Mouse (Mus musculus) limb, embryonic 11.5 days (tissue): ENCODE measurements around the gene Mpdz. TPM values are rescaled to one million over a fixed set of nuclear protein-coding genes. Genes with fewer than 3 reads are reported as not detected.

ENCODE experiments used
- ATAC-seq: fragments of 200-750 bp; cut with Nextera tagmentation; 2 replicates; pipeline ENCODE4 v1.8.0; 2017; ENCODE audit warnings: low read depth; ENCODE audit not compliant: insufficient number of reproducible peaks, low FRiP score, low TSS enrichment
- DNase-seq: peaks from one replicate; pipeline ENCODE4 v3.0.0-alpha.2; 2015; ENCODE audit warnings: low spot score
- H3K27ac ChIP-seq: fragments of 300-500 bp; sonication (generic); replicated peaks from 2 replicates; pipeline ENCODE4 v1.5.1; 2014; ENCODE audit warnings: low read depth, mild to moderate bottlenecking, low read length
- H3K27me3 ChIP-seq: fragments of 300-500 bp; sonication (generic); 2 replicates; pipeline ENCODE4 v1.6.1; 2014; ENCODE audit warnings: mild to moderate bottlenecking, low read length, mixed read lengths; ENCODE audit not compliant: control insufficient read depth, insufficient read depth
- H3K36me3 ChIP-seq: fragments of 300-500 bp; sonication (generic); 2 replicates; pipeline ENCODE4 v1.6.1; 2014; ENCODE audit warnings: mild to moderate bottlenecking, low read length, moderate library complexity, mixed read lengths; ENCODE audit not compliant: control insufficient read depth, insufficient read depth
- H3K4me1 ChIP-seq: fragments of 300-500 bp; sonication (generic); 2 replicates; pipeline ENCODE4 v1.6.1; 2014; ENCODE audit warnings: low read length, mixed read lengths; ENCODE audit not compliant: control insufficient read depth, insufficient read depth
- H3K4me2 ChIP-seq: fragments of 300-500 bp; sonication (generic); 2 replicates; pipeline ENCODE4 v1.6.1; 2014; ENCODE audit warnings: low read depth, mild to moderate bottlenecking, moderate library complexity; ENCODE audit not compliant: severe bottlenecking
- H3K4me3 ChIP-seq: fragments of 300-500 bp; sonication (generic); 2 replicates; pipeline ENCODE4 v1.5.1; 2014; ENCODE audit warnings: low read depth, low read length
- H3K9ac ChIP-seq: fragments of 300-500 bp; sonication (generic); 2 replicates; pipeline ENCODE4 v1.6.1; 2014; ENCODE audit warnings: mild to moderate bottlenecking, low read length
- H3K9me3 ChIP-seq: fragments of 300-500 bp; sonication (generic); 2 replicates; pipeline ENCODE4 v1.6.1; 2016; ENCODE audit warnings: low read length; ENCODE audit not compliant: control insufficient read depth
- WGBS: fragments of 180-500 bp; shearing (Covaris S2); extraction: QIAGEN DNeasy Blood & Tissue Kit; methylation state at CpG from one replicate; pipeline ENCODE4 v1.1.7; 2014; 5-methylcytosine and 5-hydroxymethylcytosine counted together
- polyA plus RNA-seq: library from polyadenylated mRNA; unstranded; fragments of >200 nt; fragmentation: Nextera tagmentation; extraction: Ambion mirVana; gene quantifications from 2 replicates; pipeline ENCODE4 v1.2.1, GENCODE M21; 2014

Mpdz gene
- polyA plus RNA-seq, 1 experiment from 2014 or later = 41.6 TPM

- H3K36me3 ChIP-seq = no peaks in the 10 kb centered on the region
- ATAC-seq (no peak), DNase-seq (no peak)
- no peaks in the 10 kb centered on the region for H3K27me3 ChIP-seq
- no peak overlapping the region for H3K4me2 ChIP-seq
- WGBS = 80% methylated on average over 1 of the region's 1 CpGs
- no peak overlapping the region for H3K9ac ChIP-seq
- no peak overlapping the region for H3K27ac ChIP-seq
- no peaks in the 10 kb centered on the region for H3K9me3 ChIP-seq
- H3K4me3 ChIP-seq = no peak overlapping the region
- no peaks in the 10 kb centered on the region for H3K4me1 ChIP-seq
Observed at GRCm38 (mm10) chr4:81423556-81423955, 19.1 kb downstream of the Mpdz start.

- no peak for ATAC-seq
- Histone ChIP-seq H3K9ac (no peak overlapping the region), H3K4me2 (no peak overlapping the region), H3K4me1 (no peaks in the 10 kb centered on the region), H3K27ac (no peak overlapping the region), H3K9me3 (no peaks in the 10 kb centered on the region), H3K36me3 (no peaks in the 10 kb centered on the region), H3K27me3 (no peaks in the 10 kb centered on the region), H3K4me3 (no peak overlapping the region)
- WGBS = 90% methylated on average over 2 of the region's 2 CpGs
- no peak for DNase-seq
Observed at GRCm38 (mm10) chr4:81421621-81422020, 21.0 kb downstream of the Mpdz start.

GRCm38 (mm10) chr4:81415324-81416026 is 27.1 kb downstream of the Mpdz start:
- 91% methylated on average over 10 of the region's 10 CpGs for WGBS
- no peak overlapping the region for H3K9ac ChIP-seq
- H3K36me3 ChIP-seq = no peaks in the 10 kb centered on the region
- no peak overlapping the region for H3K4me2 ChIP-seq
- H3K27ac ChIP-seq = no peak overlapping the region
- H3K4me1 ChIP-seq = no peaks in the 10 kb centered on the region
- H3K9me3 ChIP-seq = no peaks in the 10 kb centered on the region
- ATAC-seq = no peak
- DNase-seq = no peak
- no peak overlapping the region for H3K4me3 ChIP-seq
- H3K27me3 ChIP-seq = no peaks in the 10 kb centered on the region

- no peak overlapping the region for H3K9ac ChIP-seq
- no peaks in the 10 kb centered on the region for H3K36me3 ChIP-seq
- H3K27ac ChIP-seq = no peak overlapping the region
- 94% methylated on average over 8 of the region's 8 CpGs for WGBS
- H3K4me1 ChIP-seq = no peaks in the 10 kb centered on the region
- H3K4me2 ChIP-seq = no peak overlapping the region
- no peaks in the 10 kb centered on the region for H3K27me3 ChIP-seq
- no peak for DNase-seq
- no peak overlapping the region for H3K4me3 ChIP-seq
- no peaks in the 10 kb centered on the region for H3K9me3 ChIP-seq
- no peak for ATAC-seq
Observed at GRCm38 (mm10) chr4:81414684-81415323, 27.8 kb downstream of the Mpdz start.

- 89% methylated on average over 6 of the region's 6 CpGs for WGBS
- ATAC-seq = no peak
- H3K27me3 ChIP-seq = no peaks in the 10 kb centered on the region
- H3K4me1 ChIP-seq = no peaks in the 10 kb centered on the region
- no peak overlapping the region for H3K4me2 ChIP-seq
- H3K4me3 ChIP-seq = no peak overlapping the region
- H3K9ac ChIP-seq = no peak overlapping the region
- no peaks in the 10 kb centered on the region for H3K9me3 ChIP-seq
- no peaks in the 10 kb centered on the region for H3K36me3 ChIP-seq
- DNase-seq = no peak
- no peak overlapping the region for H3K27ac ChIP-seq
Observed at GRCm38 (mm10) chr4:81396883-81397282, 45.7 kb downstream of the Mpdz start.

GRCm38 (mm10) chr4:81392869-81393268 is 49.7 kb downstream of the Mpdz start:
- Histone ChIP-seq H3K9ac (no peak overlapping the region), H3K4me3 (no peak overlapping the region), H3K9me3 (no peaks in the 10 kb centered on the region), H3K27ac (no peak overlapping the region), H3K4me2 (no peak overlapping the region), H3K27me3 (no peaks in the 10 kb centered on the region), H3K4me1 (no peaks in the 10 kb centered on the region), H3K36me3 (no peaks in the 10 kb centered on the region)
- ATAC-seq (no peak), DNase-seq (no peak)
- 91% methylated on average over 3 of the region's 3 CpGs for WGBS

GRCm38 (mm10) chr4:81389263-81389662 is 53.4 kb downstream of the Mpdz start:
- H3K36me3 ChIP-seq = no peaks in the 10 kb centered on the region
- H3K4me1 ChIP-seq = no peaks in the 10 kb centered on the region
- H3K9ac ChIP-seq = no peak overlapping the region
- no peak overlapping the region for H3K4me2 ChIP-seq
- no peak overlapping the region for H3K27ac ChIP-seq
- no peaks in the 10 kb centered on the region for H3K27me3 ChIP-seq
- DNase-seq = no peak
- H3K9me3 ChIP-seq = no peaks in the 10 kb centered on the region
- no peak for ATAC-seq
- no peak overlapping the region for H3K4me3 ChIP-seq

- Histone ChIP-seq H3K4me1 (no peaks in the 10 kb centered on the region), H3K36me3 (0 out of 2 replicates have a peak, but pooled peaks cover 2% of the 10 kb centered on the region), H3K9me3 (no peaks in the 10 kb centered on the region), H3K27me3 (no peaks in the 10 kb centered on the region), H3K4me2 (no peak overlapping the region), H3K9ac (no peak overlapping the region), H3K4me3 (no peak overlapping the region), H3K27ac (no peak overlapping the region)
- DNase-seq = no peak
- no peak for ATAC-seq
- WGBS = 79% methylated on average over 2 of the region's 2 CpGs
Observed at GRCm38 (mm10) chr4:81387644-81388043, 55.0 kb downstream of the Mpdz start.
